ENCODE assay signal across 18 mouse cellular contexts in the genomic region with DNA sequence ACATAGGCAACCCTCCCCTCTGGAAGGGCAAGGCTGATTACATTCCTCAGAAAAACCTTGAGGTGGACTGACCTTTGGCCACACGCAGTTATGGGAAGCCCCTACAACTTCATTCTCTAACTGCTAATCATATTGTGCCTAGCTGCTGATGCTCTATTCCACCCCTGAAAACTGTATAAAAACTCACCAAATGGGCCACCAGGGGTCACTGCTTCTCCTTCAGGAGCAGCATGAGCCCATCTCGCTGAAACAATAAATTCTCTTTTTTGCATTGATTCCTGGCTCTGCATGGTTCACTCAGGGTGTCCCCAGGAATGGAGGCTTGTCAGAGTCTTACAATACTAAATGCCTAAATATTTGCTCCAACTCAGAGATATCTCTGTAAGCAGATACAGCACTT.
DNase-seq lines count a peak whose midpoint lies in the region; TF ChIP-seq lines count a peak whose summit lies in the region.
"Had no signal": no experiment of that assay in that cellular context is flagged by ENCODE, and none has a peak within 500 bp of the region (broad histone marks: within the 10 kb centered on the region; RNA-seq: fewer than 3 reads in every experiment).

No protein-coding gene starts in this region.

- DNase-seq in cerebellum, postnatal 14 days: peak; percentile 18 to 36
- DNase-seq in cerebellum, adult 18-20 months: no peak
- no peak for DNase-seq in layer of hippocampus, adult 2 months (ENCODE audit: low spot score in 2 of 2)
- DNase-seq in layer of hippocampus, adult 9-11 months: no peak
- peak; percentile 14 for DNase-seq in right cerebral cortex, postnatal 4 days
- DNase-seq in right cerebral cortex, adult 18-20 months: no peak
- no peak for DNase-seq in thymus, postnatal 14 days
- no peak for DNase-seq in heart, adult 2 months
- DNase-seq: adrenal gland, postnatal 36 days; cerebellum, adult 9-11 months; heart, adult 11 months; kidney, postnatal 4 days; liver; lung, adult 18-20 months had no signal

- no peak overlapping the region for H3K27ac ChIP-seq in layer of hippocampus, adult 2 months
- no peak overlapping the region for H3K27ac ChIP-seq in heart, adult 2 months
- H3K27ac ChIP-seq: embryonic facial prominence, embryonic 15.5 days; forebrain, embryonic 13.5 days; midbrain, embryonic 15.5 days; stomach, embryonic 15.5 days had no signal

- no peaks in the 10 kb centered on the region for H3K27me3 ChIP-seq in heart, adult 2 months (ENCODE audit: control insufficient read depth, insufficient read depth, low read length)
- H3K27me3 ChIP-seq: embryonic facial prominence, embryonic 15.5 days; forebrain, embryonic 13.5 days; midbrain, embryonic 15.5 days; stomach, embryonic 15.5 days had no signal

- no peaks in the 10 kb centered on the region for H3K36me3 ChIP-seq in heart, adult 2 months (ENCODE audit: control insufficient read depth, insufficient read depth, low read length)
- H3K36me3 ChIP-seq: embryonic facial prominence, embryonic 15.5 days; midbrain, embryonic 15.5 days; stomach, embryonic 15.5 days had no signal

- WGBS in heart, adult 2 months: 75% methylated on average over 2 of the region's 2 CpGs

- TF ChIP-seq EP300 in heart, adult 2 months (IDR thresholded peaks at IDR 0.05; ENCODE audit: insufficient read depth, low read depth, low read length): no peak

- intact Hi-C loops in heart, adult 2 months (cut with DNase I): no loop called here

- TF ChIP-seq CTCF in layer of hippocampus, adult 2 months (conservative IDR thresholded peaks at IDR 0.05): peak; percentile 59
- no peak for TF ChIP-seq CTCF in heart, adult 2 months (IDR thresholded peaks at IDR 0.05)

- no peaks in the 10 kb centered on the region for H3K4me1 ChIP-seq in heart, adult 2 months (ENCODE audit: control insufficient read depth, insufficient read depth, low read length)
- H3K4me1 ChIP-seq: embryonic facial prominence, embryonic 15.5 days; forebrain, embryonic 13.5 days; midbrain, embryonic 15.5 days; stomach, embryonic 15.5 days had no signal

- no peak overlapping the region for H3K9ac ChIP-seq in heart, adult 2 months (ENCODE audit: low read depth, low read length)
- H3K9ac ChIP-seq: embryonic facial prominence, embryonic 15.5 days; forebrain, embryonic 13.5 days; midbrain, embryonic 15.5 days; stomach, embryonic 15.5 days had no signal

- no peak for TF ChIP-seq POLR2A in heart, adult 2 months (IDR thresholded peaks at IDR 0.05; ENCODE audit: insufficient read depth, low read depth, low read length)

- H3K4me3 ChIP-seq in layer of hippocampus, adult 2 months: no peak overlapping the region
- H3K4me3 ChIP-seq in heart, adult 2 months: no peak overlapping the region
- H3K4me3 ChIP-seq: embryonic facial prominence, embryonic 15.5 days; forebrain, embryonic 13.5 days; midbrain, embryonic 15.5 days; stomach, embryonic 15.5 days had no signal

- H3K79me2 ChIP-seq in heart, adult 2 months (replicated peaks; ENCODE audit: control insufficient read depth, insufficient read depth, low read length): no peaks in the 10 kb centered on the region

Comparison
In these comparisons a context has a peak if more than half of its experiments do, and no peak if none do; other contexts are left out.
1. DNase-seq: peak in cerebellum, postnatal 14 days (2 of 2) and right cerebral cortex, postnatal 4 days (single experiment); none in cerebellum, adult 18-20 months (0 of 2), layer of hippocampus, adult 2 months (0 of 2), layer of hippocampus, adult 9-11 months (single experiment), right cerebral cortex, adult 18-20 months (single experiment), thymus, postnatal 14 days (single experiment) and heart, adult 2 months (0 of 2).